Mouse (Mus musculus) bone marrow, adult 2 months (tissue): ENCODE measurements around the gene Syt17.

Experiments
- CTCF ChIP-seq: fragments of 200-500 bp; IDR thresholded peaks from 2 replicates; pipeline ENCODE4 v1.5.1; 2011; ENCODE audit warnings: low read length, control low read depth; ENCODE audit not compliant: control insufficient read depth, insufficient read depth
- POLR2A ChIP-seq: fragments of 200-500 bp; IDR thresholded peaks from 2 replicates; pipeline ENCODE4 v1.6.1; 2011; ENCODE audit warnings: low read depth, mild to moderate bottlenecking, control low read depth, low read length, borderline replicate concordance; ENCODE audit not compliant: control insufficient read depth

DNA sequence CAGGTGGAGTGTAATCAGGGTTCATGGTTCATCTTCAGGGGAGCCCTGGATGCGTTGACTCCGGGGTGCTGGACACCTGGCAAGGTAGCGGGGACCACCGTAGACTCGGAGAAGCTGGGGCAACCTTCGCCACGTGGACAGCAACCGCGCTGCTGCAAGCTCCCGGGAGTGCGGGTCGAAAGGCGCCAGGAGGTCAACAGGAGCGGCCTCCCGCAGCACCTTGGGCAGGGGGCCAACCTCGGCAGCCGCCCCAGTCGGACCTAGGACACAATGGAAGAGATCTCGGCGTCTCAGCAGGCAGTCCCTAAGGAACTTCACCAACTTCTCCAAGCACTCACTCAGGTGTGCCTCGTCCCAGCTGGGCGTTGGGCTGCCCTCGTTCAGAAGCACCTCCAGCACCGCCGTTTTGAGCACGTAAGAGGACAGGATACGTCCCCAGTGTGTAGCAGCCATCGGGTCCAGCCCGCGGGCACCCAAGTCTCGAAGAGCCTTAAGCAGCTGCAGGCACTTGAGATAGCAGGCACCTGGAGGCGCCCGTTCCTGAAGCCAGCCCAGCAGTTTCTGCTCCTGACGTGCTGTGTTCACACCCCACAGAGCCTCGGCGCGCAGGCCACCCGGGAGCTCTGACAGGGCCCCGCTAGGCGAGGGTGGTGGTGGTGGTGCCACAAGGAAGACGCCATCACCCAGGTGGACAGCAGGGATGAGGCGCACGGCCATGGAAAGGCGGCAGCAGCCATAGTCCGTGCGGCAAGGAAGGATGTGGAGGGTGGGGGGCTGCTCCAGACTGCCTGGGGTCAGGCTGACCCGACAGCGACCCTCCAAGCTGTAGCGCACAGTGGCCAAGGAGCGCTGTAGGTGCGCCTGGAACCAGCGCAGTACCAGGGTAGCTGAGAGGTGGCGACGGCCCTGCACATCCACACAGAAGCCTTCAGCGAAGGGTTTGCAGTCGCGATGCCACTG lies 42.0 kb upstream of the Syt17 start:
- TF ChIP-seq CTCF, result no peak
- no peak; the same call in 1 of the 2 replicates for TF ChIP-seq POLR2A
